Mouse (Mus musculus) adipocyte (in vitro differentiated cells): ENCODE results near the gene Smg5.
"Not testable (repeated sequence)": the region's sequence is repeated elsewhere in the genome, so short reads cannot be mapped to it uniquely, and the experiment has no call there.

ENCODE experiments used
- DNase-seq: peaks from one replicate; pipeline ENCODE4 v3.0.0-alpha.2; 2016; ENCODE audit warnings: low spot score

Smg5 gene

DNA sequence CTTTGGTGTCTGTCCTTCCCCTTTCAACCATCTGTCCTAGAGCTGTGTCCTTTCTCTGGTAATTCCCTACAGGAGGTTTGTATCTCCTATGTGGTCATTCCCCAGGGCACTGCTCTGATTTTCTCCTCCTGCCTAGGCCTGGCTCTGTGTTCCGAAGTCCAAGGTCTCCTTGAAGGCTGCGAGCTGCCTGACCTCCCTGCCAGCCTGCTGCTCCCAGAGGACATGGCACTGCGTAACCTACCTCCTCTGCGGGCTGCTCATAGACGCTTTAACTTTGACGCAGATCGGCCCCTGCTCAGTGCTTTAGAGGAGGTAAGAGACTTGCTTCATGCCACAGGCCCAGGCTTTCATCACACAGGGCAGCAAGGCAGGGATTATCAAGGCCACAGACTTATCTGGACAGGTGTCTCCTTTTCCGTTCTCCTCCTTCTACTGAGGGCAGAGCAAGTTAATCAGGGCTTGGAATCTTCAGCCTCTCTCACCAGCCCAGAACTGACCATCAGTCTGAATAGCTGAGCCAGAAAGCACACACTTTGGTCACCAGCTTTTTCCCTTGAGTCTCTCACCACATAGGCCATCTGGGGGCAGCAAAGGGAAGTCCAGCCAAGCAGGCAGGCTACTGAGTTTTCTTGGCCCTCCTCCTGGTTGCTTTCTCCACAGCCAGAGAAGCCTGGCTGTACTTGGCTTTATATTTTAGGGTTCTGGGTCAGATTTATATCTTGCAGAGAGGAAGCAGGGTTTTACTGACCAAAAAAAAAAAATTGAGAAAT is 18.5 kb downstream of the Smg5 start:
- DNase-seq, result peak; percentile 84

DNA sequence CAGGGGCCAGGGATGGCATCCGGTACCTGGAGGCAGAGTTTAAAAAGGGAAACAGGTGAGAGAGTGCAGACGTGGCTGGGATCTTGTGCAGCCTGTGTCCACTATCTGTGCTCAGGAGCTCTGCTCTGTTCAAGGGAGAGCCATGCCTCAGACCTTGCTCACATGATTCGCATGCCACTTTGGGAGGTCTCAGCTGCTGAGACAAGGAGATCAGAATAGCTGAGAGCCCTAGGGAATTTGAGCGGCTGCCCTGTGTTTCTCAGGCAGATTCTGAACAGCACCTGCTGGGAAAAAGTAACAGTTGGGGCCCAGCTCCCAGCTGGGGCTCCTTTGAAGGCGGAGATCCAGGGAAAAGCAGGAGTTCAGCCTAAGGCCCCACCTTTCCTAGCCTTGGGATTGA is 23.5 kb downstream of the Smg5 start:
- DNase-seq, result no peak

GRCm38 (mm10) chr3:88359989-88360388 is 23.9 kb downstream of the Smg5 start:
- no peak for DNase-seq

DNA sequence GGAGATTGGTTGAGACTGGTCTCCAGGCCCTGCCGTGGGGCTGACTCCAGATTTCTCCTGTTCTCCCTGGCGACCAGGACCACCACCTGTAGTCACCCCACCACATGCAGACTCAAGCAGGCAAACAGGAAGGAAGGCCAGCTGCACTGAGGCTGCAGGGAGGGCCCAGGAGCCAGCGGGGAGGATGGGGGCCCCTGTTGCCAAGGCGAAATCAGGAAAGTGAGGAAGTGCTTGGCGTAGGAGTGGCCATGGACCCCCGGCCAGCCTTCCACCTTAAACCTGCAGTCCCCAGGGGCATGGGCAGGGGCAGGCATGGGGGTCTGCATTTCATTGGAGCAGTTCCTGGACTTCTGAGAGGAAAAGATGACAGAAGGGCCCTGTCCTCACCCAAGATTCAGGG is 25.0 kb downstream of the Smg5 start:
- DNase-seq, result no peak

DNA sequence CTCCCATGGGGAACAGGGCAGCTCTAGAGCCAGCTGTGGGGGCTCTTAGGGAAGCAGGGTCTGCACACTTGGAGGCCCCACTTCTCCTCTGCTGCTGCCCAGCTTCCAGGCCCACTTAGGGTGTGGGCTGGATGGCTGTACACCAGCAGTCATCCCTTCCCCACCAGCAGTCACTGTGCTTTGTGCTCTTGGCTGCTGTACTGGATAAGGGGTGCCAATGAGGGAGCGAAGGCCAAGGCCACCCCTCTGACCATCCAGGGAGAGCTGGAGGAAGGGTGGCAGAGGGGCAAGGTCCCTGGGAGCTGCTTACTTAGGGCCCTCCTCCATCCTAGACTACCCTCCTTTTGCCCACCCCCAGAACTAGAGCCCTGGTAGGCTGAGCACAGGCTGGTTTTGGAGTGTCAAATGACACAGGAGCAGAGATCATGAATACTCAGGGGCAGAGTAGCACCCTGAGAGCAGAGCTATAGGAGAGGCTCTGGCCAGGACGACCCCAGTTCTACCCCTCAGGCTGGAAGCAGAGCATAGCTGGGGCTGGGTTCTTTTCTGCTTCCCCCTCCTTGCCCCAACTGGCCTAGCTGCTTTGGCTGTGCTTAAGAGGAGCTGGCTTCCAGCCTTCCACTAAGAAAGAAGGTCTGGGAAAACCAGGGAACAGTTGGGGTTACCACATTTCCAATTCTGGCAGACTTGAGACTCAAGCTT is 25.7 kb downstream of the Smg5 start:
- no peak for DNase-seq

DNA sequence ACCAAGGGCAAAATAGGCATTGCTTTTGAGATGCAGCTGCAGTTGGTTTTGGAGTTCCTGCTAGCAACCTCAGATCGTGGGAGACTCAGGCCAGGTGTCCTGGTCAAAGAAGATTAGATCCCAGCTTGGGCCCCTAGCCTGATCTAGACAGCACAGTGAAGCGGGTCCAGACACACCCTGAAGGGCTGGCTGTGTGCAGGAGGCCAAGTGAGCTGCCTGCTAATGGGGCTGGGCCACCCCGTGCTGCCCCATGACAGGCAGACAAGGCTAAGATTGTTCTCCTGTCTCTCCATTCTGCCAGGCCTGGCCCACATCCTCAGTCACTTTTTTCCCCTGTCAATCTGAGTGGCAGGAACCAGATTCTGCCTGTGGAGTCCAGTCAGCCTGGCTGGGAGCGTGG is 27.6 kb downstream of the Smg5 start:
- no peak for DNase-seq

GRCm38 (mm10) chr3:88364337-88364736 is 28.3 kb downstream of the Smg5 start, which contains the start of gene Paqr6:
Gene Paqr6 (plus strand): TSS chr3:88364584.
- DNase-seq, result no peak

- DNase-seq, result no peak
Observed at GRCm38 (mm10) chr3:88365705-88366361, 29.8 kb downstream of the Smg5 start.

GRCm38 (mm10) chr3:88366830-88367428 is 30.9 kb downstream of the Smg5 start:
- not testable (repeated sequence) for DNase-seq

DNA sequence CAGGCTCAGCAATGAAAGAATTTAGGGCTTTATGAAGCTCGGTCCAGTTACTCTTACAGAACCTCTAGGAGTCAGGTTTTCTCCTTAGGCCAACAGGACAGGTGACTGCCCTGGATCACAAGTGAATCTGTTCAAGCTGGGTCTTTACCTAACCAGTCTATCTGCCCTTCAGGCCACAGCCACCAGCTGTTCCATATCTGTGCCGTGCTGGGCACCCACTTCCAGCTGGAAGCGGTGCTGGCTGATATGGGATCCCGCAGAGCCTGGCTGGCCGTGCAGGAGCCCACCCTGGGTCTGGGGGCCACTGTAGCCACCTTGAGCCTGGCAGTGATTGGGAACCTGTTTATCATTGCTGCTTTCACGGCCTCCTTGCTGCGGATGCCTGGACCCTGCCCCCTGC is 31.5 kb downstream of the Smg5 start:
- not testable (repeated sequence) for DNase-seq

DNA sequence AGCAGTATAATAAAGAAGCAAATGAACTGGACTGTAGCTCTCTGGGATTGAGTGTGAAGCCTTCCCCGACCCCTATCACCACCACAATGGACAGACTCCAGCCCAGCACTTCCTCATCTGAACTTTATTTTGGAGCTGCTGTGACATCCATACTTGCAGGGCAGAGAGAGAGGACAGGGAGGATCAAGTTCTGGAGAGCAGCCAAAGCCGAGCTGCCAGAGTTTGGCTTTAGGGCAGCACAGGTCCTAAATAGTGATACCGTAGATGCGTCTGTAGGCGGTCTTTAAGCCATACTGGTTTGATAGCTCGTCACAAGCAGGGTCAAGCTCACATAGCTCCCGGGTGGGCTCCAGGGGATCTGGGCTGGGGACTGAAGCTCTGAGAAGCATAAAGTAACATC is 32.5 kb downstream of the Smg5 start:
- not testable (repeated sequence) for DNase-seq

GRCm38 (mm10) chr3:88372643-88373042 is 36.6 kb downstream of the Smg5 start, which contains the start of gene Bglap3:
Gene Bglap3 (minus strand): TSS chr3:88372743.
- DNase-seq, result not testable (repeated sequence)

DNA sequence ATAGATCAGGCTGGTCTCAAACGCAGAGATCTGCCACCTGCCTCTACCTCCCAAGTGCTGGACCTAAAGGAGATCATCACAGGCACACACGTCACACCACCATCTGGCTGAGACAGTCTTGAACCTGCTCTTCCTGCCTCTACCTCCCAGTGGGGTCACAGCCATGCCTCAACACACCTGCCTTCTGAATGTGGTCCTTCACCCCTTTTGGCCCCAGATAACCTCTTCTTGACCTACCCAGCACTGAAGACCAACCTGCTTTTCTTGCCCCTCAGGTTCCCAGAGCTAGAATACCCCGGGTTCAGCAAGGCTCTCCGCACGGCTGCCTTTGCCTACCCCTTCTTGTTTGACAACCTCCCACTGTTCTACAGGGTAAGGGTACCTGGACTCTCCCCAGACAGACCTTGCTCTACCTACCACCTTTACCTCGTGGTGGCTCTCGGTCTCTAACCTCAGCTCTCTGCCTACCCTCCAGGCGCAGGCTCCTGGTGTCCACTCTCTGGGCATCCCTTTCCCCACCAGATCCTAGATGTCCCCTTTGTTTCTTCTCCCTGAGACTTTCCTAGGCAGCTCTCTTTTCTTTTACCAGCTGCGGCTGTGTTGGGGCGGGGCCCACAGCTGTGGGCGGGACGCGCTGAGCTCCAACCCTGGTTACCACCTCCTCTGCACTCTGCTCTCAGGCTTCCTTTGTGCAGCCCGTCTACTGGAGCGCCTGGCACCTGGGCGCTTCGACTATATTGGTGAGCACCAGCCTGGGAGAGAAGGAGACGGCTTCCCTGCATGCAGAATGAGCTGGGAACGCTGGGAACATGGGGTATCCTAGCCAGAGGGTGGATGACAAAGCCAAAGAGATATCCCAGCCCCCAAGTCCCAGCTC is 39.9 kb downstream of the Smg5 start:
- DNase-seq, result not testable (repeated sequence)

DNA sequence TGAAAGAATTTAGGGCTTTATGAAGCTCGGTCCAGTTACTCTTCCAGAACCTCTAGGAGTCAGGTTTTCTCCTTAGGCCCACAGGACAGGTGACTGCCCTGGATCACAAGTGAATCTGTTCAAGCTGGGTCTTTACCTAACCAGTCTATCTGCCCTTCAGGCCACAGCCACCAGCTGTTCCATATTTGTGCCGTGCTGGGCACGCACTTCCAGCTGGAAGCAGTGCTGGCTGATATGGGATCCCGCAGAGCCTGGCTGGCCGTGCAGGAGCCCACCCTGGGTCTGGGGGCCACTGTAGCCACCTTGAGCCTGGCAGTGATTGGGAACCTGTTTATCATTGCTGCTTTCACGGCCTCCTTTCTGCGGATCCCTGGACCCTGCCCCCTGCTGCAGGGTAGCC is 40.6 kb downstream of the Smg5 start:
- DNase-seq, result not testable (repeated sequence)

DNA sequence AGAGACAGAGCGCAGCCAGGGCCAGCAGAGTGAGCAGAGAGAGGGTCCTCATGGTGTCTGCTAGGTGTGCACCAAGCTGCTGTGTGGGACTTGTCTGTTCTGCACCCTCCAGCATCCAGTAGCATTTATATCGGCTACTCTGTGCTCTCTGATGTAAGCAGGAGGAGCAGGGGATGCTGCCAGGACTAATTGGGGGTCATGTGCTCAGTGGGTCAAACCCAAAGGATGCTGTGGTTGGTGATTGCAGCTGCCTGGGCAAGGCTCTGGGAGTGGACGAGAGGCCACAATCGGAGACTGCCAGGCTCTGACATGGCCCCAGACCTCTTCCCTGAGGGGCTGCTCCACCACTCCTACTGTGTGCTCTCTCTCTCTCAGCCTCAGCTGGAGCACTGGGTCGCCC is 42.5 kb downstream of the Smg5 start, which contains the start of gene Bglap2:
TSS of gene Bglap2 (minus strand) at position 101 of the 400 bp plus-strand sequence.
- DNase-seq, result not testable (repeated sequence)

- not testable (repeated sequence) for DNase-seq
Observed at GRCm38 (mm10) chr3:88381389-88382315, 45.6 kb downstream of the Smg5 start.

- DNase-seq, result not testable (repeated sequence)
Observed at GRCm38 (mm10) chr3:88382383-88382782, 46.3 kb downstream of the Smg5 start.

DNA sequence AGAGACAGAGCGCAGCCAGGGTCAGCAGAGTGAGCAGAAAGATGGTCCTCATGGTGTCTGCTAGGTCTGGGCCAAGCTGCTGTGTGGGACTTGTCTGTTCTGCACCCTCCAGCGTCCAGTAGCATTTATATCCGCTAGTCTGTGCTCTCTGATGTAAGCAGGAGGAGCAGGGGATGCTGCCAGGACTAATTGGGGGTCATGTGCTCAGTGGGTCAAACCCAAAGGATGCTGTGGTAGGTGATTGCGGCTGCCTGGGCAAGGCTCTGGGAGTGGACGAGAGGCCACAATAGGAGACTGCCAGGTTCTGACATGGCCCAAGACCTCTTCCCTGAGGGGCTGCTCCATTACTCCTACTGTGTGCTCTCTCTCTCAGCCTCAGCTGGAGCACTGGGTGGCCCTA is 48.3 kb downstream of the Smg5 start, which contains the start of gene Bglap:
TSS of gene Bglap (minus strand) at position 101 of the 400 bp plus-strand sequence.
- DNase-seq, result no peak

- DNase-seq, result no peak
Observed at GRCm38 (mm10) chr3:88393776-88394375, 57.8 kb downstream of the Smg5 start.

DNA sequence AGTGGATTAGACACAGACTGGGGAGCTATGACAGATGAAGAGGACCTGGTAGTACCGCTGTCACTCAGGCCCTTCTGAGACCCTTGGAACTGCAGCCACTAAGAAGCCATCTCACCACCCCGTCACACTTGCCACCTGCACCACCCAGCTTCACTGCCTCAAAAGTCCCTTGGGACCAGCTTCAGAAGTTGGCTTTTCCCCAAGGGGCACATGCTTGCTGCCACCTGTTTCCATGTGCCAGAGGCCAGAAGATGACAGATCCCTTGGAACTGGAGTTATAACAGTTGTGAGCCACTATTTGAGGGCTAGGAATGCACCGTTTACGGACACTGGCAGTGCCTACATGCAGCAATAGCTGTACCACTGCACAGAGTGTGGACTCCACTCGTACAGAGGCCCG is 59.2 kb downstream of the Smg5 start:
- DNase-seq, result no peak
